Mouse (Mus musculus): ENCODE measurements around the gene E130114P18Rik.

Gene E130114P18Rik

DNA sequence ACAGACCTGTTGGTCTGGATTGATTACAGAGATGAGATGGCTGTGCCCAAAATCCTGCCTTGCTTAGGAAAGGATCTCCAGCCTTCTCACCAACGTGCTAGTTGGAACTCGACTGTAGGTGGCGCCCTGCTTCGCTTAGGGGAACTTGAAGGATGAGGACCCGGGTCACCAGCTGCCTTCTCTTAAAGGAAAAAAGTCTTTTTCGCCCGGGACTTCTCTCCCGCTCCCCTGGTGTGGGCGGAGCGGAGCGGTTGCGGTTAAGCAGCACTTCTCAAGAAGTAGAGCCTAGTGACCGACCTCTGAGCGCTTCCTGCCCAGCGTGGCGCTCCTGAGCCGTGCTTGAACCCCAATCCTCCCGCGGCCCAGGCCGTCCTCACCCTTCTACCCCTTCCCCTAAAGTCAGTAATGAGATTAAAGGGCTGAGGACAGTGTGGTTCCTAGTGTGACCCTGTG, 26.8 kb downstream of the E130114P18Rik start:
- DNase-seq: peak; percentile 95

DNA sequence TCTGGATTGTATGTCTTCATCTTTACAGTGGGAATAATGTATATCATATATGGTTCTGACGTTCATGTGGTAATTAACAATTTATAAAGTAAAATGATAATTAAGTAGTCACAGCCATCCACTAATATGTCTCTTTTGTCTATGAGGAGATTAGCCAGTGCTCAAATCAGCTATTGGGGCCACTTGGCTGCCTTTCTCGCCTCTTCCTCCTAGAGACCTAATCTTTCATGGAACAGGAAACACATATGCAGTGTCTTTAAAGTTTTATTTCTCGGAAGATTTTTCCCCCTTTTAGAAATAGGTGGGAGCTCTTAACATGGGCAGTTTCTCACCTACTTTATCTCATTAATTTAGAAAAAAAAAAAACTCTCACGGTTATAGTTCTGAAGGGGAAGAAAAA, 27.5 kb downstream of the E130114P18Rik start:
- peak; percentile 9 for DNase-seq

DNA sequence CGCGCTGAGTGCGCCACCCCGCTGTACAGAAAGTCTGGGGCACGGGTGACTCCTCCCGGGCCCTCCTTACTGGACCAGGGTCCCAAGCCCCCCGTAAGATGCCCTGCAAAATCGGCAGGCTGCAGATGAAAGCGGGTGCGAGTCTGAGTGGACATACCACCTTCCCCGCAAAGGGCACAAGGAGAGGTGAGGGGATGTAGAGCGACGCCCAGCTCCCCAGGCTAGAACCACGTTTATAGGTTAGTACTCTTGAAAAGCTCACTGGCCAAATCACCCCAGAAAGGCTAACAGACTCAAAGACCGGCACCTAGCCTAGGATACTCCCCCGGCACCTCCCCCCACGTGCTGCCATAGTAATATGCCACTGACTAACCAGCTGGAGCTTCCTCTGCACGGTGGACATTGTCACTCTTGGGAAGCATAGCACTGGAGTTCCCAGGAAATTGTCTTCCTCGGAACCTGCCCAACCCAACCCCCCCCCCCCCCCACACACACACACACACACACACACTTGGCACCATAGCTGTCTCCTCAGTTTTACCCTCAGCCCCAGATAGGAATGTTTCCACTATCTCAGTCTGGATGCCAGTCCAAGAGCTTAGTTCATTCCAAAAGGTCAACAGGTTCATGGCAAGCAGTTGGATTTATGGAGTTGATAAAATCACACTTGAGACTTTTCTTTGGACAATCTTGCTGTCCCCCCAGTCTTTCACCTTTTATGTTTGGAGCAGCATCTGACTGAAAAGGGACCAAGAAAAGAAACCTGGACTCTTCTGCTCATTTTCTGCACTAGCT, 31.6 kb downstream of the E130114P18Rik start:
- DNase-seq: no peak

DNA sequence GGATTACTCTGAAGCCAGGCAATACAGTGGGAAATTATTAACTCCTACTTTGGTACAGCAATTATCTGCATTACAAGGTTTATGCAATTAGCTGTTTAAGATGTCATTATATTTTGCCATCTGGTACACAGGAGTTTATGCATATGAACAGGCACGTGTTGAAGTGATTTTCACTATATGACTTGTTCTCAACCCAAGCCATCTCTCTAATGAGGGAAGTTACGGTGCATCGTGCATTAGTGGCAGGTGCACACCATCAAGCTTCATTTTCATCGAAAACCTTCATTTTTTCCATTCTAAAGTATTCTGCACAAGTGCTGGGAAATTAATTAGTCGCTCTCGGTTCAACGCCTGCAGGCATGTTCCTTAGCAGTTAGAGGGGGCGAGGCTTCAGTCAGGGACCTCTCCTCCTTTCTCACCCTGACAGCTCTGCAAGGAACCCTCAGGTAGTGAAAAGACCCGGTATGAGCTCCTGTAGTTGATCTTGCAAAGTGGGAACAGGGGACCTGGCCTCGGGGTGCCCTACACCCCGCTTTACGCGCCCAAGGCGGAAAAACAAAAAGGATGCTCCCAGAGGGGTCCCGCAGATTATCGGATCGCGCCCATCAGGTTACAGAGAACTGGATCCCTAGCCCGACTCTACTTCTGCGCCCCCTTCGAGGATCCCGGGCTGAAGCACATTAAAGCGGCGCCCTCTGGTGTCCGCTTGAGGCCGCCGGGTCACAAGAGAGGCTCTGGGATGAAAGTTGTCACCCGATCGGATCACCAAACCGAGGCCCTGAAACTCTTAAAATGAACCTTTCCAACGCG, 32.4 kb downstream of the E130114P18Rik start:
- DNase-seq: peak; percentile 80

DNA sequence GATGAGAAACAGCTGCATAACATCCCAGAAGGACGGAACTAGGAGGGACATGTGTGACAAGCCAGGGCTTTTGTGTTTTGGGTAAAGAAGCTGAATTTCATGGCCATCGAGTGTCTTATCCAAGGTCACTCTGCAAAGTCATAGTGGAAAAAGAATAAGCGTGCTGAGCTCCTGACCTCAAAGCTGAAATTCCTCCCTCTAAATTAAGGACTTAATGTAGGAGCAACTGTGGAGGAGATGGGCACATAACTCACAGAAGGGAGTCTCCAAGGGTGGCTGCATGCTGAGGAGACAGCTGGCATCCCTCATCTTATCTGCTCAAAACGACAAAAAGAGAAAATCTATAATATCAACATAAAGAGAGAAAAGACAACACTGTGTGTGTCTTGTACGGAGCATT, 33.9 kb downstream of the E130114P18Rik start:
- no peak for DNase-seq

DNA sequence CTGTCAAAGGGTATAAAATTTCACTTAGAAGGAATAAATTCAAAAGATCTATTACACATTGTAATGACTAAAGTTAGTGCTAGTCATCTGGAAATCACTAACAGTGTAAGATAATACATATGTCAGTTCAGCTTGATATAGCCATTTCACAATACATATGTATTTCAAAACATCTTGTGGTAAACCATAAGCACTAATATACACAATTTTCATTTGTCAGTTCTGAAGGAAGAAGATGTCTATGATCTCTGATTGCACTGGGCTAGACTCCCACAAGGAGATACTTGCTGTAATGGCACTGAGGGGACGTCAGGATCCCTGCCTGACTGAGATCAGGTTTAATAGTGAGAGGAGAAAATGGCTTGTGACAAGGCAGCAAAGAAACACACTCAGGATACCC, 44.5 kb downstream of the E130114P18Rik start:
- no peak for DNase-seq

DNA sequence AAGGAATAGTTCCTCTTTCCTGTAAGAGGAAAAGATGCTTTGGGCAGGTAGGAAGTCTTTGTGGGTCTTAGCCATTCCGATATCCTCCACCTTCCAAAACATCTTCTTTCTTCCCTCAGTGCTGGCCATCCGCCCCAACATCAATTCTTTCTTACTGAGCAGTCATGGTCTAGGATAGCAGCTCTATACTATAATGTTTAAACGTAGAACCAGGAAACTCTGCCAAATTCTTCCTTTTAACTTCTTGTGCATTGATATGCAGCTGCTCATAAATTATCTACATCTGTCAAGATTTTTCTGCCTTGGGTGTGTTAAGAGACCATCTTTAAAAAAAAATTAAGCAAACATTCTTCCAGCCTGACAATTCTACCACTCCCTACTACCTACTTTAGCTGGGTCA, 47.5 kb downstream of the E130114P18Rik start:
- no peak for DNase-seq

DNA sequence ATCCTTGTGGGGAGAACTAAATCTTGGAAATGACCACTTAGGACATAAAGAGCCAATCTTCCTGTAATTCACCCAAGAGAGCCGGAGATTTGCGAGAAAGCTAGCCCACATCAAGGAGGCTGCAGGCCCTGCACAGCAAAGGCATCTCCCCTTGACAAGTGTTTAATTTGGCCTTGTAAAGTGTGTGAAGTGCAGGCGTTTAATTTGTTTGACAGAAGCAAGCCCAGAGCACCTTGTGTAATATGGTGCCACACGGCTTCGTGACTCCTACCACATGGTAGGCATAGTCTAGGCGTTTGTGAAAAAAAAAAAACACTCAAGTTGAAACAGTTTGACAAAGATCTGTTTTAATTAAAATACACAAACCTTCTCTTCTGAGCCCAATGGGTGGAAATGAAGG, 47.9 kb downstream of the E130114P18Rik start:
- DNase-seq: no peak

DNA sequence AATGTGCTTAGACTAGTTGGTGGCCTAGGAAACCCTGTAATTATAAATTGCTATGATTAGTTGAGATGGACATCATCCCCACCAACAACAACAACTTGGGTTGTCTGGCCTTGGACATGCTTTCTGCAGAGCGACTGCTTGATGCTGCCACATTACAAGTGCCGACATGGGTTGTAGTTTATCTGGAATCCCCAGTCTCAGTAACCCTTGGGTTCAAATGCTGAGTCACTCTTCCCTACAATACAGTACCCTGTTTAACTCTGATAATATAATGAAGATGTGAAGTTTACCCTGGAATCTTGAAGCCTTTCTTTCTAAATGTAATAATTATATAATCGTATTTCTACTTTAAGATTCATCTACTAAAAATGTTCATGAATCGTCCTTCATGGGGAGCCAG, 49.4 kb downstream of the E130114P18Rik start:
- no peak for DNase-seq

DNA sequence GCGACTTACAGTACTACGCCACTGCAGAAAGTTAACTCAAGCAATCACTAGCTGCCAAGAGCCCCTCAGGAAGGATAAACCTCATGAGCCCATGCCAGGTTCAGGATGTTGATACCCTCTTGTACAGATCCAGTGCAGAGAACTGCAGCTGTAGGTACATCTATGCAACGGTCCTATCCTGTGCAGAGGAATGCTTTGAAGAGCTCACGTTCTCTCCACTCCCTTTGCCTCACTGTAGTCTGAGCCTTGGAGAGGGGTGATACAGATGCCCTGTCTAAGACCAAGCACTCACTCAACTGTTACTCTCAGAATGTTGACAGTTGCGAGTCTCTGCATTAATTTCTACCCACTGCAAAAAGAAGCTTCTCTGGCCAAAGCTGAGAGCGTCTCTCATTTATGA, 54.5 kb downstream of the E130114P18Rik start:
- DNase-seq: no peak

DNA sequence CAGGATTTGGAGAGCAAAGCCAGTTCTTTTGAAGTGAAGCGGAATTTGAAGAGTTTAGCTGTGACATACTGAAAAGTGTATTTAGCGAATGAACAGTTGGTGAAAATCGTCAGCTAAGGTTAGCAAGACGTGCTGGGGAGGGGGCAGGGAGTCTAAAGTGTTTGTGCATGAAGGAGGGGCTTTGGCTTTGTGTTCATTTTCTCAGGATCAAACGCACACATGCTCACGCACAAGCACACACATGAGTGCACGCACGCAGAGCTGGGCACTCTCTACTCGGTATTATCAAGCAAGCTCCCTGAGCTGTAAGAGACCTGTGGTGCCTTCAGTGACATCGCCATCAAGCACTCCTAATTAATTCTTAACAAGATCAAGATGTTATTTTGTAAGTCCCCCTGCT, 55.2 kb downstream of the E130114P18Rik start:
- no peak for DNase-seq

DNA sequence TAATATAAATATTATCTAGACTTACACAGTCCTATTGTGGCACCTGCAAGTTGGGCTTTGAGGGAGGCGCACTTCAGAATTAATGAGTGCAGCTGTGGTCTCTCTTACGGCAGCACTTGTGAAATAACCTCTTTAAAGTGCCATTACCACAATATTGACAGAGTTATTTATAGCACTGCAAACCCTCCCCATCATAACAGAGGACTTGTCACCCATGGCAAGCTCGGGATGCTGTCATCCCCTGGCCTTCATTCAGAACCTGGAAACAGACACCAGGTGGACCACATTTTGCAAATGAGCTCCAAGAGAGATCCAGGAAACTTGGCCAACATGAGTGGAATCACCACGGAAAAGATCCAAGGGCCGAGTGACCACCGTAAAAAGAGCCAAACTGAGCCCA, 63.3 kb downstream of the E130114P18Rik start:
- DNase-seq: no peak

DNA sequence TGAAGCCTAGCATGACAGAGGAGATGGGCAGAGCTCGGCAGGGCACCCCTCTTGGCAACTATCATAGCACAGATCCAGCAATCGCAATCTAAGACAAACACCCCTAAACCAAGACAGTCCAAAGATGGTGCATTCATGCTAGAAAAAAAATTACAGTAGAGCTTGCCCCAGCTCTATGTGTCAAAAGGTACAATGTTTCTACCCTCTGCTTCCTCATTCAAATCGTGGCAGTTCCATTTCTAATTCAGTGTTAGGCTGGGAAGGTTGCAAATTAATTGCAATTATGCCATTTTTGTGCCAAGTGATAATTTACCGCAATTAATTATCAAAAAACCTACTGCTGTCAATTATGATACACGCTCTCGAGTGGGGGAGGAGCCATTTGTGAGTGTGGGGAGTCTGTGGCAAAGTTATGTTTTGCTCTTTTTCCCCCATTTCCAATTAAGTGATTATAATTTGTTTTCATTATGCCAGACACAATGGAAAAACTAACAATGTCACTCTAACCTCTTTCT, 63.7 kb downstream of the E130114P18Rik start:
- no peak for DNase-seq

DNA sequence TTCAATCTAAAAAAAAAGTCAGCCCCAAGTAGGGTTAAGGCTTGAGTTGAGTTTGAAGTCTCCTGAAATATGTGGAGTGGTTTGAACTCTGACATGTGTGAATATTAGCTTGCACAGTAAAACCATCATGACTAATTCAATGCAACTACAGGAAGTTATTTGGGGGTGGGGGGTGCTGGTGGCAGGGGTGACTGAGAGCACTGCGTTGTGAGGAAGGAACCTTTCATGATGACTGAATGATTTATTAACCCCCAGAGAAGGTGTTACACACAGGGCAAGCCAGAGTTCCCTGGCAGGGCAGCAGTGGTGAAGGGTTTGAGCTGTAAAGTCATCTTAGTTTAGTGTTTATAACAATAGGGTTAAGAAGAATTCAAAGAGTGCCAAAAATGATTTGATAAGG, 65.3 kb downstream of the E130114P18Rik start:
- DNase-seq: no peak

DNA sequence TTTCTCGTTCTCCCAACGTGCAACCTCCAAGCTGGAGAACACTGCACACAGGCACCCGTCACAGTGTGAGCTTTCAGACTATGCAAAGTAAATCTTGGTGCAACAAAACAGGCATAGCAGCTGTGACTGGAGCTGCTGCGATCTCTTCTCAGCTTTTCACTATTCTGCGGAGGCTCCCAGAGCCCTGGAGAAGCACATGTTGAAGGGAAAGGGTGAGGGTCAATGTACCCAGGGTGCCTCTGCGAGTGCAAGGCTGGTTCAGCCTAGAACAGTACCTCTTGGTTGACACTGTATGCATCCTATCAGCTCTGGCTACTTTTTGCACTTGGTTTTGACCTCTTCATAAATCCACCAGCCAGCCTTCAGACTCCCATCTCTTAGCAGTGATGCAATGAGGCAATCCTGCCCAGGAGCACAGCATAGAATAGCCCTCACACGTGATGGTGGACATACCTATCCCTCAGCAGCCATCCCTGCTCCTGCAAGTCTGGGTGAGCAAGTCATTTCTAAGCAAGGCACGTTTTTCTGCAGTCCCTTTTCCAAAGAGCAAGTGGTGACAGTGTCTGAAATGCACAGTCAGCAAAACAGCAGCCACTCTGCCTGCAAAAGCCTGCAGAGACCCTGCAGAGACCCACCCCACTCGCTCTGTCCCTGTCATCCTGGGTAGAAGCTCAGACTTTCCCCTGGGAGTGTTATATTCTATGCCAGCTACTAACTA, 67.7 kb downstream of the E130114P18Rik start:
- DNase-seq: no peak

DNA sequence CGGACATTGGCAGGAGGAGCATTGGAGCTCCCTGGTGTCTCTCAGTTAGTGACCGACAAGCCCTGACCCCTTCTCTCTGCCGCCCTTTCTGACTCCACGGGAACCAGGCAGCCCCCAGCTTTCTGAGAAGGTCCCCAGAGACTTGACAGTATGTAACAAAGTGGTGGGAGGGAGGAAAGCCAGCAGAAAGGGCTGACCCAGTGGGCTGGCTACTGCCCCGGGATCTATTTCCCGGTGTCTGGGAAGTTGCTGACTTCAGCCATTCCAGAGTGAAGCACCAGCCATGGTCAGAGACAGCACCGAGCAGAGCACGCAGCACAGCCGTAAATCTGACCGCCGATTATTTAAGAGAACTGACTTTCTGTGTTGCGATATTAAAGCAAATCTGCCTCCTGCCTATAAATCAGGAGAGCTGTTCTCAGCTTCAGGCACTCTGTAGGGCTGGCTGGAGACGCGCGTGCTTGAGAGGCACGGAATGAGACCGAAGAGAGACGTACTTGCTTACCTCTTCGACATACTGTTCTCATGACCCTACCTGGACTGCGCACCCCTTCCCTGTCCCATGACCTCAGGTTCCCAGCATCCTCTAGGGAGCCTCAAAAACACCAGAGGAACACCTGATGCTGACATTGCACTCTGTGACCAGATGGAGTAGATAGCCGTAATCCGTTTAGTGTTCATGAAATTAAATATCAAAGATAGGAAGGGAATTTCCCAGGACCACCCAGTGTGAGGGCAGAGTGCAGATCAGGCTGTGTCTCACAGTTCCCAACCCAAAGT, 70.3 kb downstream of the E130114P18Rik start:
- DNase-seq: peak; percentile 52

DNA sequence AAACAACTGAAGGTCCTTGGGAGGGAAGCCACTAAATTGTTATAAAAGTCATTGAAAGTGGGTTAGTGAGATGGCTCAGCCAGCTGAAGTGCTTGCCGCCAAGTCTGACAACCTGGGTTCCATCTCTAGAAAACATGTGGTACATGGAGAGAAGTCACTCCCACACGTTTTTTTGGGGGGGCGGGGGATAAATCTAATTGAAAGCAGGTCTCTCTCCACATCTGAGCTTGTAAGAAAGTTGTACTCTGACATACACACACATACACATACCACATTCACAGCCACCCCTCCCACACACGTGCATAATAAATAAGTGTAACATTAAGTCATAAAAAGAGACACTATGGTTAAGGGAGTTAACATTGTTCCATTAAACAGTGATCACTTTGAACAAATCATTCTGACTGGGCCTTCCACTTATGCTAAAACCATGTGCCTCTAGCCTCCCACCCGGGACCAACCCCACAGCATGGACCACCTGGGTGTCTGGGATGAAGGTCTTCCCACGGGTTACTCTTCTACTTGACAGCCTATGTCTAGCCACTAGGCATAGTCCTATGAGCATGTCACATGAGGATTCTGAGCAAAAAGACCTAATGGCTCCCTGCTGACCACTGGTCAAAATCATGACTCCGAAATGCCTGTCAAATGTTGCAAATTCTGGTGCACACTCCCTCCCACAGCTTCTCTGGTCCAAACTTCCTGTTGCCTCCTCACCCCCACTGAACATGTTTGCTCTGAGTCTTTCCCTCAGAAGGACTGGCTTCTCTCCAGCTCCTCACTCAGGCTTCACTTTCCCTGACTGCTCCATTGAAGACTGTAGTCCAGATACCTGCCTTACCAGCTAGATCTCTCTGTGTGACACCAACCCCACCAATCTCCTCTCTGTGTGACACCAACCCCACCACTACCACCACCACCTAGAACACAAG, 80.9 kb downstream of the E130114P18Rik start:
- DNase-seq: peak; percentile 57

DNA sequence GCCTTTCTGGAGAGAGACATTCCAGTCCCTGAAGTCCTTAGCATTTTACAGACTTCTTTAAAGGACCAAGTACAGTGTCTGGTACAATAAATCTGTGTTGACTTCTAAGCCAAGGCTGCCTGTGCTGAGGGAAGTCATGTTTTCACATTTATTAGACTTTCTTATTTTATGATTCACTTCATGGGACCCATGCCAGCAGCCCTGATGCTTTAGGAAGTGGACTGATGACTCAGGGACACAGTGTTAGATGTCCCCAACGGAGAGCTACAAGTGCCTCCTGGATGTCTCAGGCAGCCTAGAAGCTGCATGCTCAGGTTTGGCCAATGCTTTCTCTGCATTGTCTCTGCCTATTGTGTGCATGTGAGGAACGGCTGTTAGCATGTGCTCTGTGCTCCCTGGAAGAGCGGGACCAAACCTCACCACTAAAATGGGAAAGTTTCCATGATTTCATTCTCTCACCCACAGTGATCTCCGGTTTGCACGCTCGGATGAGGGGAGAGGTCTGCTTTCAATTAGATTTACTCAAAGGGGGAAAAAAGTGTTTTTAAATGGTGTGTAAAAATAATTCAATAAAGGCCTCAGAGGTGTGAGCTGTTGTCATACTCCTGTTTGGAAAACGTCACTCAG, 82.4 kb downstream of the E130114P18Rik start:
- peak; percentile 13 for DNase-seq

DNA sequence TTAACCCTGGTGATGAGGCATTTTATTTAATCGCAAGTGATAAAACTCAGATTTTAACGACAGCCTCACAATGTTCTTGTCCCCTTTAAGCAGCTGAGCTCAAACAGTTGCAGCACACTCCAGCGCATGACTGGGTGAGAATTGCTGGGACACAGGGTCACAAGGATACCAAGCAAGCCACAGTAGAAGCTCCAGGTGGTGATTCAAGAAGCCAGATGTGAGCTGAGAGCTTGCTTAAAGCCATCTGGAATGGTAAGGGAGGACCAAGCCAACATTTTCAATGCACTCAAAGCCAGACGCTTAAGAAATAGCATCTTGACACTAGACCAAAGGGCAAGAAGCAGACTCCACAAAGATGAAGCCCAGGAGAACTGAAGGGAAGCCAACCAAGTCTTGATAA, 83.9 kb downstream of the E130114P18Rik start:
- no peak for DNase-seq

DNA sequence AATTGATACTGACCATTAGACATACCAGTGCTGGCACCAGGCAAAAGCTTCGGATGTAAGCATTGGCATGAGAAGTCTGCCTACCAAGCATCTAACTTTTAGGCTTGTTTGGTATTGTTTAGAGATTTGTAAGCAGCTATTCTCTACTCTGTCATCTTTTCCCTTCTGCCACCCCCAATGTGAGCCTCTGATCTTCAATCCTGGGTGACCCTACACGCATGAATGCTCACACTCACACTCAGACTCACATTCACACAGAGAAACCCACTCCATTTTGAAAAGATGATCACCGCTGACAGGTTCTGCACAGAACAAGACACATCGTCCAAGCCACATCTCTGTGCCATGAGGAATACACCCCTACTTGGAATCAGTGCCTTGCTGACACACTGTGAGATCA, 84.8 kb downstream of the E130114P18Rik start:
- DNase-seq: no peak

DNA sequence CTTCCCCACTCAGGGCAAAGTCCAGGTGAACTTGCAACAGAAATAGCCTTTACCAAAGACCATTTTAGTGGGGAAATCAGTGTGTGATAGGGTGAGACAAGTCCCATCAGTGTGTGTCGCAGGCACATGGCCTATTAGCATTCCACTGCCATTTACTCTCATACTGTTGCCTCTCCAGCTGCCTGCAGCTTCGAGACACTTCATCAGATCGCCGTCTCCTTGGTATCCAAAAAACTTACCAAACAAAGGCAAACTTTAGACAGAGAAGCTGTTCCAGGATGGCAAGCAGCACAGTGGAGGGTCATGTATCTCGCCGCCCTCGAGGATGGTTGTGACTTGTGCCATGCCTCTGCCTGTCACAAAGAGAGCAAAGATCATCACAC, 87.5 kb downstream of the E130114P18Rik start:
- DNase-seq: no peak

Measured in kidney, adult 9 months (tissue).